Mouse (Mus musculus): ENCODE data around the gene Arpc5.
"Not testable (repeated sequence)": the region's sequence is repeated elsewhere in the genome, so short reads cannot be mapped to it uniquely, and the experiment has no call there.

The Arpc5 gene

GRCm38 (mm10) chr1:152766032-152766772, at the start of gene Arpc5, which contains the start of gene Rgl1:
Arpc5 (plus strand) TSS chr1:152766542.
Rgl1 (minus strand) TSS chr1:152766351.
- peak; percentile 98 for DNase-seq (ENCODE audit: low spot score)

- no peak for DNase-seq (ENCODE audit: low spot score)
Observed at GRCm38 (mm10) chr1:152717329-152717728, 49.0 kb upstream of the Arpc5 start.

GRCm38 (mm10) chr1:152718200-152718599, 48.1 kb upstream of the Arpc5 start:
- DNase-seq (ENCODE audit: low spot score), result no peak

DNA sequence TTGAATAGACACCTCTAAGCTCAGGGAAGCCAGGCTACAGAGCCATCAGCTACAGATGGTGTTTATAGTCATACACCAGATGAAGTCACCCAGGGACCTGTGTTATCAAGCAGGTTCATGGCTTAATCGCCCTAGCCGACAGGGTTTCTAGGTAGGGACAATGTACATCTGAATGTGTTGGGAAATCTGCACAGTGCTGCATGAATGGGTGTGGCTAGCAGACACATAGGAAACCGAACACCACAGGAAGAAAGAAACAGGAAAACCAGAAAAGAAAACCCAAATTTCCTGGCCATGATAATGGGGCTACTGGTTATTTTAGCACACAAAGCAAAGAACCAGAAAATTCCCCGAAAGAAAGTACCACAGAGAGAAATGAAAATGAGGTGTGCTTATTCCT, 45.4 kb upstream of the Arpc5 start:
- no peak for DNase-seq (ENCODE audit: low spot score)

DNA sequence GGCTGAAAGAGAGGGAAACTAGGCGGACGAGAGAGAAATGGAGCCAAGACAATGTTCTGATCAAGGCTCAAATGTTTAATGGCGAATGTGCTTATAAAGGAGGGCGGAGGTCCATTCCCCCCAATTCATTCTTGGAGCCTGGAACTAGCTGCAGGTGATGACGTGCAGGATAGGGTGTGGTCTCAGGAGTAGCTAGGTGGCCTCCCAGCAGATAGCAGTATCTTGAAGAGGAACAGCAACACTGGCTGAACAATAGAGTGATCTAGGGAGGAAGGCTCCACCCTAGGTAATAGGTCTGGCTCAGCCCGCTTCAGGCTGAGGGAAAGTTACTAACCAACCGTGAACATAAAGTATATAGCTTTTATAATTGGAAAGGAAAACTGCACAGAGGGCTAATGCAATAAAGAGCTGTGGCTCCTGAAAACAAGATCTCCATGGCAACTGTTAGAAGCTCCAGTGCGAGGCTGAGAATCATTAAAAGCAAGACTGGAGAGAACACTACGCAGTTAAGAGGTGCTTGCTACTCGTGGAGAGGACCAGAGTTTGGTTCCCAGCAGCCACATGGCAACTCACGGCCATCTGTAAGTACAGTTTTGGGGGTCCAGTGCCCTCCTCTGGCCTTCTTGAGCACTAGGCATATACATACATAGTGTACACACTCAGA, 44.7 kb upstream of the Arpc5 start:
- DNase-seq (ENCODE audit: low spot score), result no peak

GRCm38 (mm10) chr1:152724286-152724685, 42.1 kb upstream of the Arpc5 start:
- no peak for DNase-seq (ENCODE audit: low spot score)

DNA sequence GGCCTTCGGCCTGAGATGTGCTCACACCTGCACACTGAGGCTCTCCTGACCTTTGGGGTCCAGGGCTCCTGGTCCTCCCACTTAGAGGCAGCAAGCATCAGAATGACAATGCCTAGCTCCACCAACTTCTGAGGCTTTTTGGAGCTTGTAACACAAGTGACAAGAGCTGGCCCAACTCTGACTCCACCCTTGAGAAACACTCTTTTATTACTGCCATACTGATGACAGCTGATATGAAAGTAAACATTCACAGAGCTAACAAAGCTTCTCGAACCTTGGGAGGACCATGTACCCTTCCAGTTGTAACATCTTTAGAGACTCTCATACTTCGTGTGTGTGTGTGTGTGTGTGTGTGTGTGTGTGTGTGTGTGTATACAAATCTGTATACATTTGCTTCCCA, 40.2 kb upstream of the Arpc5 start:
- DNase-seq (ENCODE audit: low spot score), result no peak

- DNase-seq (ENCODE audit: low spot score), result no peak
Observed at GRCm38 (mm10) chr1:152727604-152728236, 38.6 kb upstream of the Arpc5 start.

- DNase-seq (ENCODE audit: low spot score), result no peak
Observed at GRCm38 (mm10) chr1:152738793-152739192, 27.5 kb upstream of the Arpc5 start.

DNA sequence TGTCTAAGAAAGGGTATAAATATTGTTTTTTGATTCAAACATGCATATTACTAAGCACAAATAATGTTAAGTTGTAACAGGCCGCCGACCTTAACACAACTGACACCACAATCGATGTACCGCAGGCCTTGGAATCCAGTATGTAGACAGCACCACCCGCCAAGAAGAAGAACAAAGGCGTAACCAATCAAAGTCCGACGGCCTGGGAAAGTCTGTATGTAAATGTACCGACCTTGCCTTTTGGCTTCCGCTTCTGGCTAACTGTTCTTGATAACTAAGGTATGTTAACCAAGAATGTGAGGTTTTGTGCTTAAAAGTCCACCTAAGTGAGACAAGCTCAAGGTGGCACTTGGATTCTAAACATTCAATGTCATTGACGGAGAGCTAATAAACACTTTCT, 27.0 kb upstream of the Arpc5 start:
- no peak for DNase-seq (ENCODE audit: low spot score)

DNA sequence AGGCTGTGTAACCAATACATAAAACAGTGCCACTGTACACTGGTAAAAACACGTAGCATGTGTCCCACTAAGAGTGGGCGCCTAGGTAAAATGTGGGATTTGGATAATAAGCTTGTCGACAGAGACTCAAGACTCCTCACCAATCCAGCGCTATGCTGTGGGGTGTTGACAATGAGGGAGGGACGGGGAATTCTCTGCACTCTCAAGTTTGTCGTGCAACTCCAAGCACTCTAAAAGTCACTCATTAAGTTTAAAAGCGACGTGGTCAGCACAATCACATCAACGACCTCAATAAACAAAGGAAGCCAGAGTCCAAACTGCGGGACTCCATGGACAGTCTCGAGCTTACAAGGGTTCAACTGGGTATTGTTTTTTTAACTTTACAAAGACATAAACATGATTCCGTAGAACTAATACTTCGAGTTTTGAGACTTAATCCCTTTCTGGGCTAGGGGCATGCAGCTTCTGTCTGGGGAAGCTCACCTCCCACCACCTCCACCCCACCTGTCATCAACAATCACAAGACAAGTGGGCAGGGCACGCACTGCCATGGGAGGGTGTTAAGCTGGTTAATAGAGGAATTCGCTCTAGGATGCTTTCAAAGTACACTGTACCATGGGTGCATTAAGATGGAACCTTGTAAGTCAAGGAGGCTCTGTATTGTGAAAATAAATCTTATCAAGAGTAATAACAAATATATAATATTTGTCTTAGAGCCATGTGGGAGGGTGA, 23.1 kb upstream of the Arpc5 start:
- no peak for DNase-seq (ENCODE audit: low spot score)

DNA sequence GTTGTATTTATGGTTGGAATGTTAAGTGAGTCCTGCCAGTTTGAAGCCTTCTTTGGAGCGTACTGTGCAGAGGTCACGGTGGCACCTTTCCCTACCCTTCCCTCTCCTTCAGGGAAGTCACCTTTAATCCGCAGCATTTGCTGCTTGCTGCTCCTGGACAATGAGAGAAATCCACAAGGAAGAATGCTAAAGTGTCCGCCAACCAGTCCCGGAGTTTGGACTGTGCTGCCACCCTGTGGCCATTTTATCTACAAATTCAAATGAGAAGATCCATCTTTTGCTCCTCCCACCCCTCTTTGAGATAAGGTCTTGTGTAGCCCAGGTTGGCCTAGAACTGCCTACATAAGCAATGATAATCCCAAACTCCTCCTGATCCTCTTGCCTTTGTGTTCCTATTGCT, 19.9 kb upstream of the Arpc5 start:
- DNase-seq (ENCODE audit: low spot score), result peak; percentile 68

GRCm38 (mm10) chr1:152749276-152749675, 17.1 kb upstream of the Arpc5 start:
- no peak for DNase-seq (ENCODE audit: low spot score)

GRCm38 (mm10) chr1:152750312-152750965, 15.9 kb upstream of the Arpc5 start, which contains the start of gene Apobec4:
Apobec4 (plus strand) TSS chr1:152750551.
- DNase-seq (ENCODE audit: low spot score), result no peak

DNA sequence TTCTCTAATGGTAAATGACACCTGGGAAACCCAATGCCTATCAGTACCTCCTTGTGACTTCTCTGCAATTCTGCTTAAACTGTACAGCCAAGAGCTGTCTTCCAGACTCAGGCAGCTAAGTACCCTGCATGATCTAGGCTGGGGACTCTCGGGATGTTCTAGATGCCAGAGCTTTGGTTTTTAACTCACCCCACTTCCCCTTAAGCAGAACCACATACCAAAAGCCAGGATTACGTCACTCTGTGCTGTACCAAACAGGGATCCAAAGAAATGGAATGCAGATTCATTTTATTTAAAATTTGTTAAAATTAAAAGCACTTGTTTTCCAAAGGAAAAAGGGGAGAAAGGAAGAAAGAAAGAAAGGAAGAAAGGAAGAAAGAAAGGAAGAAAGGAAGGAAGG, 4.6 kb upstream of the Arpc5 start:
- DNase-seq (ENCODE audit: low spot score), result no peak

DNA sequence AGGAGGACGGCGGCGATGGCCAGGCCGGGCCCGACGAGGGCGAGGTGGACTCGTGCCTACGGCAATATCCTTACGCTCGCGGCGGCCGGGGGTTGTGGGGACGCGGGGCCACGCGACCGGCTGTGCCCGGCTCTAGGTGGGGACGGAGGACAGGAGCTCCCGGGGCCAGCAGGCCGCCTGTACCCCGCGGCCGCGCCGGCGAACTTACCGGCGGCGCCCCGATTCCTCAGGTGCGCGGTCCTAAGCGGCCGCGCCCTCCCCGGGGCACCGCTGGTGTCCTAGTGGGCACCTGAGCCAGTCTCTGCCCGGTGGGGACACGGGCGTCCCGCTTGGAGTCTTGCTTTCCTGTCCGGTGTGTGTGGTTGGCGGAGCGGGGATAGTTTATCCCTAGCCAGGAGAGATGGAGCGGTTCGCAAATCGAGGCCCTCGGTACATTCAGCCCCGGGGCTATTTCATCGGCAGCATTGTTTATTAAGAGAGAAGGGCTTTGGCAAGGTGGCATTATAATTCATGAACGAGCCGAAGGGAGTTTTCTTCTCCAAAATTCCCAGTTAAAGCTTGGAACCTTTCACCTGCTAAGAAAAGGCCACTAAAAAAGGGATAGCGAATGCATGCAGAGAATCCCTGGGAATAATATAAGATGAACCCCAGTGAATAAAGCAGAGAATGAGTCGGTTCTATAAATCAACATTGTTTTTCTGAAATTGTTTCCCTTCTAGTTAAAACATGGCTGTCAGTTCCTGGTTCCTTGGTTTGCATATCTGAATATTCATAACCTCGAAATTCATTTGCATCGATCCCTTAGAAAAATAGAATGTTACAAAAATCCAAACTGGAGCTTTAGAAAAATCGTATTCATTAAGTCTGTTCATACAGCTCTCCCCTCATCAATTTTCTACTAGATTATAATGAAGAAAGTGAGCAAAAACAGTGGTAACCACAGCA, 734 bp downstream of the Arpc5 start:
- DNase-seq (ENCODE audit: low spot score), result no peak

DNA sequence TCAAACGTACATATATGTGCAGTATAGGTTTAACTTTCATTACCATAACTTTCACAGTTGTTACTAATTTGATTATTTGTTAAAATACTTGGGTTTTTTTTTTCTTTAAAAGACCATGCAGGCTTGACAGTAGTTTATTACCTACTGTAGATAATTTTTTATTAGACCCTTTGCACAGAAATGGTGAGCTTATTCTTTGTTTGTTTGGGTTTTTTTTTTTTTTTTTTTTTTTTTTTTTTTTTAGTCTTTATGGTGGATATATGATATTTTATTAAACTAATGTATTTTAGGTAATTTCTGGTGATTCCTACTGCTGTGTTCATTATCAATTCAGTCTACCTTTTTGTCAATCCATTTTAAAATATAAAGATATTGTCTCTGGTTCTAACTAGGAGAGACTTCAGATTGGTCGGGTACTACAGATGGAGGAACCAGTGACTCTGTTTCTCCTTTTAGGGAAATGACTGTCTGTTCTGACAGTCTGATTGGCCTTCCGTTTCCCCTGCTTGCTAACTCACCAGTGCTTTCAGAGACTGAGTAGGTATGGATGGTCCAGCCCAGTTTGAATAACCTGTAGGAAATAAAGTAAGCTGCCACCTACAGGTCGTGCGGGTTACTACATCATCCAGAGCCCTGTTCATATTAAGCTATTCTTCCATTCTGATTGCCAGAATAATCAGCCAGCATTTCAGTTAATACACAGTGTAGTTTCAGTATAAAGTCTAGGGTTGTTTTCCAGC, 1.6 kb downstream of the Arpc5 start:
- DNase-seq (ENCODE audit: low spot score), result peak; percentile 70

DNA sequence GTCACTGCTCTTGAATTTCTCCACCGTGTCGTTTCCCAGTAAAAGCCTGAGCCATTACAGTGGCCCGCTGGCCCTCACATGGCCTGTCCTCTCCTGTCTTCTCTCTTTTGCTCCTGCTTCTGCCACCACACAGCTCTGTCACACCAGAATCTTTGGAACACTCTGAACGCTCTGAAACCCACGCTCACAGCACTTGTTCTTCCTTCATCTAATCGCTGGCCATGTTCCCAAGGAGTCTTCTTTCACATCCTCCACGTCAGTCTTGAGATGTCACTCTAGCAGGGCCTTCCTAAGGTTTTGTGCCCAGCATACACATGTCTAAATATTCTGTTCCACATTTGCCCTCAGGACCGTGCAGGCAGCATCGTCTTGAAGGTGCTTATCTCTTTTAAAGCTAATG, 4.7 kb downstream of the Arpc5 start:
- DNase-seq (ENCODE audit: low spot score), result no peak

- DNase-seq (ENCODE audit: low spot score), result not testable (repeated sequence)
Observed at GRCm38 (mm10) chr1:152774601-152775000, 8.3 kb downstream of the Arpc5 start.
